Mouse (Mus musculus) ES-E14 (cell line): ENCODE measurements around the gene Galnt6. TPM values are rescaled to one million over a fixed set of nuclear protein-coding genes. Genes with fewer than 3 reads are reported as not detected.
A peak's percentile ranks its signal among the peaks of the same experiment; 100 is the strongest.

ENCODE experiments used
- DNase-seq: peaks from one replicate; pipeline ENCODE4 v3.0.0-alpha.2; 2013; ENCODE audit warnings: low read depth, low spot score
- H3K27ac ChIP-seq: 2 replicates; pipeline ENCODE4 v1.5.1; 2012; ENCODE audit warnings: low read depth, mild to moderate bottlenecking, low read length, moderate library complexity, mixed read lengths; ENCODE audit not compliant: poor library complexity, insufficient read depth, severe bottlenecking
- H3K36me3 ChIP-seq: 2 replicates; pipeline ENCODE4 v1.6.1; 2012; ENCODE audit warnings: mild to moderate bottlenecking, low read length, moderate library complexity, mixed read lengths; ENCODE audit not compliant: control insufficient read depth, poor library complexity, insufficient read depth, severe bottlenecking
- H3K4me1 ChIP-seq, 2 experiments: fragments of 150-350 bp in 1 of 2; sonication (generic) in 1 of 2; 2 replicates each; pipeline ENCODE4 v1.6.1; 2012; ENCODE audit warnings: low read length in 2 of 2, mild to moderate bottlenecking in 1 of 2, mixed read lengths in 1 of 2; ENCODE audit not compliant: control insufficient read depth in 2 of 2, insufficient read depth in 2 of 2, poor library complexity in 1 of 2
- H3K4me3 ChIP-seq, 2 experiments: fragments of 150-350 bp in 1 of 2; sonication (generic) in 1 of 2; 2 replicates each; pipeline ENCODE4 v1.5.1; 2012; ENCODE audit warnings: low read length in 2 of 2, low read depth in 1 of 2, mild to moderate bottlenecking in 1 of 2, mixed read lengths in 1 of 2; ENCODE audit not compliant: insufficient read depth in 1 of 2, poor library complexity in 1 of 2, severe bottlenecking in 1 of 2
- H3K9ac ChIP-seq: 2 replicates; pipeline ENCODE4 v1.6.1; 2012; ENCODE audit warnings: low read depth, mild to moderate bottlenecking, low read length, mixed read lengths; ENCODE audit not compliant: poor library complexity, insufficient read depth, severe bottlenecking
- H3K9me3 ChIP-seq: fragments of 150-350 bp; sonication (generic); 2 replicates; pipeline ENCODE4 v1.6.1; 2012; ENCODE audit warnings: low read depth, mild to moderate bottlenecking, low read length; ENCODE audit not compliant: control insufficient read depth, insufficient read depth
- CHD2 ChIP-seq: IDR thresholded peaks from 2 replicates; pipeline ENCODE4 v1.6.1; 2014; ENCODE audit warnings: mild to moderate bottlenecking, low read depth, low read length, inconsistent platforms
- HCFC1 ChIP-seq: IDR thresholded peaks from 2 replicates; pipeline ENCODE4 v1.6.1; 2012; ENCODE audit warnings: low read length, inconsistent platforms, borderline replicate concordance; ENCODE audit not compliant: insufficient read depth
- MAFK ChIP-seq: IDR thresholded peaks from 2 replicates; pipeline ENCODE4 v1.6.1; 2014; ENCODE audit warnings: mild to moderate bottlenecking, low read depth, low read length, inconsistent platforms; ENCODE audit not compliant: insufficient read depth
- ZC3H11A ChIP-seq: IDR thresholded peaks from 2 replicates; pipeline ENCODE4 v1.6.1; 2012; ENCODE audit warnings: low read depth, mild to moderate bottlenecking, inconsistent platforms, low read length, borderline replicate concordance
- ZNF384 ChIP-seq: IDR thresholded peaks from 2 replicates; pipeline ENCODE4 v1.6.1; 2012; ENCODE audit warnings: low read depth, low read length, inconsistent platforms
- in situ Hi-C, 2 experiments: fragments of 600-800 bp; cut with MboI; formaldehyde crosslinking; loops; one replicate each; pipeline ENCODE4 v1.15.1; 2025; ENCODE audit warnings: low sequenced_read_pairs in 2 of 2, inconsistent platforms in 1 of 2; ENCODE audit not compliant: unreplicated experiment in 2 of 2
- total RNA-seq: library from RNA; depleted of rRNA; stranded (reverse); fragments of 300-350 nt; gene quantifications from 2 replicates; pipeline ENCODE4 v1.2.3, GENCODE M21; 2012

Gene Galnt6
- total RNA-seq, 1 experiment, result 18.2 TPM

DNA sequence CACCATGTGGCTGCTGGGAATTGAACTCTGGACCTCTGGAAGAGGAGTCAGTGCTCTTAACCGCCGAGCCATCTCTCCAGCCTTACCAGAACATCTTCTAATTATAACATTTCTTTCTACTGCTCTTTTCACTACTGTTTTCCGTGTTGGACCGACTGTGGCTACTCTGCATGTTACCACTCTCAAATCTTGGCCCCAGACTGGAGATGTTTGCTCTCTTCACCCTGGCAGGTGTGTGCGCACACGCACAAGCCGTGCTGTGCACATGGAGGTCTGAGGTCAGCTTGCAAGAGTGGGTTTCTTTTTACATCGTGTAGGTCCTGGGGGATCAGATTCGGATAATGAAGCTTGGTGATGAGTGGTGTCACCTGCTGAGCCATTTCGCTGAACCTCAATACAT is 30.1 kb upstream of the Galnt6 start:
- Histone ChIP-seq H3K4me1 (peaks cover 4 to 10% of the 10 kb centered on the region in 2 experiments; a peak in 2 of 4 replicates), H3K27ac (no peak overlapping the region), H3K9ac (no peak overlapping the region), H3K36me3 (no peaks in the 10 kb centered on the region), H3K4me3 (no peak overlapping the region), H3K9me3 (no peaks in the 10 kb centered on the region)
- in situ Hi-C loops, result no loop called here
- DNase-seq, result no peak
- no peak for TF ChIP-seq MAFK
- TF ChIP-seq ZNF384, result no peak
- TF ChIP-seq ZC3H11A, result no peak
- no peak for TF ChIP-seq CHD2
- no peak for TF ChIP-seq HCFC1

DNA sequence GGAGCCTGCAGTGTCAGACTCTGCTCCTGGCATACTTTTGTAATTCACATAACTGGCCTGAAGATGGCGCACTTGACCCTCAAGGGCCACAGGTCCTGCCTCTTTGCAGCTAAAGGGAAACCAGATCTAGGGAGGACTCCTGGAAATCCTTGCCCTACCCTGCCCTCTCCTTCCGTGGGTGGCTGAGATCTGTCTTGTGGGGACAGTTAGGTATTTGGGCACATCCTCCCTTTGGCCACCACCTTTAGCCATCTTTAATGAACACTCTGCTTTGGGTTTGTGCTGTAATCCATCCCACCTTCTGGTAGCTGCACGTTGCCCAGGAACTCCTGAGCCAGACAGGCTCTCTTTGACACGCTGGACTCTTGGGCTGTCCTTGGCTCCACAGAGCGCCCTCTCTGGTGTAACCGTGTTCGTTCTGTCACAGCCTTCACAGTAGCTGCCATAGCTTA is 28.4 kb upstream of the Galnt6 start:
- peak overlapping the region; percentile 22 to 47; a peak in 2 of 4 replicates for H3K4me3 ChIP-seq
- peak overlapping the region; percentile 36; the same call in 1 of the 2 replicates for H3K9ac ChIP-seq
- in situ Hi-C loops, result no loop called here

DNA sequence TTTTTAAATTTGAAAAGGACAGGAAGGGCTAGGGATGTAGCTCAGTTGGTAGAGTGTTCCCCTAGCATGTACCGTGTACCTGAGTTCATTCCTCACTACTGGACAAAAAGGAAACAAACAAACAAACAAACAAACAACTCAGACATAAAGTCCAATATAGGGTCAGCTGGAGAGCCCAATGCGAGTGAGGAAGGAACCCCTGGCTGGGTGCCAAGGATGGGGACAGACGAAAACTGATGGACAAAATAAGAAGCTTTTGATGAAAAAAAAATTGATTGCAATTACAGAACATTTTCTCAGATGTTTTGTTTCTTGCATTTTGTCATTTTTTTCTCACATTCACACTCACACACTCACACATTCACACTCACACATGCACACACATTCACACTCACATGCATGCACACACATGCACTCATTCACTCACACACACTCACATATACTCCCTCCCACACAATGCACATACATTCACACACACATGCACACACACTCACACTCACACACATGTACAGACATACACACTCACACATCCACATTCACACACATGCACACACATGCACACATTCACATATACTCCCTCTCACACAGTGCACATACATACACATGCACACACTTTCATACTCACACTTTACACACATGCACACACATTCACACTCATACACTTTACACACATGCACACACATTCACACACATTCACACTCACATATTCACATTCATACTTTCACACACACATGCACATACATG is 26.9 kb upstream of the Galnt6 start:
- Histone ChIP-seq H3K9ac (no peak overlapping the region), H3K27ac (no peak overlapping the region), H3K36me3 (no peaks in the 10 kb centered on the region), H3K4me3 (no peak overlapping the region), H3K9me3 (no peaks in the 10 kb centered on the region), H3K4me1 (peaks cover 2 to 12% of the 10 kb centered on the region in 2 experiments; a peak in 2 of 4 replicates)
- no peak for DNase-seq
- in situ Hi-C loops, result no loop called here
- TF ChIP-seq ZC3H11A, result no peak
- no peak for TF ChIP-seq MAFK
- TF ChIP-seq HCFC1, result no peak
- TF ChIP-seq CHD2, result no peak

More for the DNA sequence above, 28.4 kb upstream of the Galnt6 start:
- Histone ChIP-seq H3K4me1 (peaks cover 5 to 12% of the 10 kb centered on the region in 2 experiments; a peak in 2 of 4 replicates), H3K9me3 (no peaks in the 10 kb centered on the region), H3K27ac (no peak overlapping the region), H3K36me3 (no peaks in the 10 kb centered on the region)
- no peak for TF ChIP-seq HCFC1
- TF ChIP-seq ZNF384, result no peak
- no peak for TF ChIP-seq CHD2
- no peak for TF ChIP-seq MAFK
- TF ChIP-seq ZC3H11A, result no peak
- peak; percentile 92 for DNase-seq

DNA sequence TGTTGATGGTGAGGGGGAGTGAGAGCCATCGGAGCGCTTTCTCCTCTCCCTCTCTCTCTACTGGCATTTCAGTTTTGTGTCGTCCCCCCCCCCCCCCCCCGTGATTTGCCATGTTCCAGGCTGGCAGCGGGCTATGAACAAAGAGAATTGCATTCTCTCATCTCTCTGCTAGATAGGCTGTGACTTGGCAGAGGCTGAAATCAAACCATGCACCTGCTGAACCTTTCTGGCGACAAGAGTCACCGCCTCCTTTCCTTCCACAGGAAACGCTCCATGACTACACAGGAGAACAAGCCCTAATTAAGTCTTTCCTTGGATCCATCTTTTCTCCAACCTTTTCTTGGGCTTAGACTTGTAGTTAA is 26.3 kb upstream of the Galnt6 start:
- no peak for TF ChIP-seq HCFC1
- TF ChIP-seq ZNF384, result no peak
- TF ChIP-seq MAFK, result no peak
- TF ChIP-seq ZC3H11A, result no peak
- no peak for TF ChIP-seq CHD2

More for the DNA sequence above, 26.3 kb upstream of the Galnt6 start:
- Histone ChIP-seq H3K4me1 (peaks cover 2 to 13% of the 10 kb centered on the region in 2 experiments; a peak in 2 of 4 replicates), H3K9me3 (no peaks in the 10 kb centered on the region), H3K27ac (no peak overlapping the region), H3K4me3 (no peak overlapping the region), H3K36me3 (no peaks in the 10 kb centered on the region), H3K9ac (no peak overlapping the region)
- in situ Hi-C loops, result no loop called here
- no peak for DNase-seq
